Mouse (Mus musculus): ENCODE results near the gene Serpina3i.
"Not testable (repeated sequence)": the region's sequence is repeated elsewhere in the genome, so short reads cannot be mapped to it uniquely, and the experiment has no call there.

The Serpina3i gene

GRCm38 (mm10) chr12:104262863-104263262, at the start of gene Serpina3i:
Gene Serpina3i (plus strand): TSS chr12:104263122.
- no peak for DNase-seq

- no peak for DNase-seq
Observed at GRCm38 (mm10) chr12:104213689-104214444, 49.1 kb upstream of the Serpina3i start.

- DNase-seq = no peak
Observed at GRCm38 (mm10) chr12:104214445-104214753, 48.5 kb upstream of the Serpina3i start, which contains the start of gene Serpina3f. Gene Serpina3f (plus strand): TSS chr12:104214544.

- no peak for DNase-seq
Observed at GRCm38 (mm10) chr12:104215249-104215648, 47.7 kb upstream of the Serpina3i start.

- DNase-seq = no peak
Observed at GRCm38 (mm10) chr12:104221616-104222015, 41.3 kb upstream of the Serpina3i start.

GRCm38 (mm10) chr12:104223690-104224089, 39.2 kb upstream of the Serpina3i start:
- no peak for DNase-seq

- no peak for DNase-seq
Observed at GRCm38 (mm10) chr12:104224598-104225300, 38.2 kb upstream of the Serpina3i start.

GRCm38 (mm10) chr12:104230762-104231161, 32.2 kb upstream of the Serpina3i start:
- DNase-seq = no peak

GRCm38 (mm10) chr12:104235915-104236314, 27.0 kb upstream of the Serpina3i start, which contains the start of gene Serpina3g:
Gene Serpina3g (plus strand): TSS chr12:104236245.
- no peak for DNase-seq

- not testable (repeated sequence) for DNase-seq
Observed at GRCm38 (mm10) chr12:104238048-104238447, 24.9 kb upstream of the Serpina3i start.

- no peak for DNase-seq
Observed at GRCm38 (mm10) chr12:104243307-104243706, 19.6 kb upstream of the Serpina3i start.

GRCm38 (mm10) chr12:104245092-104245491, 17.8 kb upstream of the Serpina3i start:
- peak in 1 of 2 experiments; percentile 7 for DNase-seq

- no peak for DNase-seq
Observed at GRCm38 (mm10) chr12:104245595-104245994, 17.3 kb upstream of the Serpina3i start.

GRCm38 (mm10) chr12:104247553-104248002, 15.3 kb upstream of the Serpina3i start:
- no peak for DNase-seq

- DNase-seq = no peak
Observed at GRCm38 (mm10) chr12:104248231-104248630, 14.7 kb upstream of the Serpina3i start.

- DNase-seq = no peak
Observed at GRCm38 (mm10) chr12:104261041-104261440, 1.9 kb upstream of the Serpina3i start.

- no peak for DNase-seq
Observed at GRCm38 (mm10) chr12:104266374-104266773, 3.5 kb downstream of the Serpina3i start.

GRCm38 (mm10) chr12:104278216-104279055, 15.5 kb downstream of the Serpina3i start:
- DNase-seq = no peak

GRCm38 (mm10) chr12:104279056-104279435, 16.1 kb downstream of the Serpina3i start:
- no peak for DNase-seq

- no peak for DNase-seq
Observed at GRCm38 (mm10) chr12:104283380-104283779, 20.5 kb downstream of the Serpina3i start.

- no peak for DNase-seq
Observed at GRCm38 (mm10) chr12:104288336-104288735, 25.4 kb downstream of the Serpina3i start.

GRCm38 (mm10) chr12:104289872-104290271, 26.9 kb downstream of the Serpina3i start:
- no peak for DNase-seq

GRCm38 (mm10) chr12:104293963-104294362, 31.0 kb downstream of the Serpina3i start:
- DNase-seq = no peak

All from cerebellum, postnatal 14 days (tissue).